Mouse (Mus musculus): ENCODE measurements around the gene Nt5dc2. TPM values are rescaled to one million over a fixed set of nuclear protein-coding genes. Genes with fewer than 3 reads are reported as not detected.

The Nt5dc2 gene
- polyA plus RNA-seq, 1 experiment from 2014 or later = 558 TPM

GRCm38 (mm10) chr14:31137281-31137595 is 6.4 kb downstream of the Nt5dc2 start:
- WGBS = 92% methylated on average over 10 of the region's 10 CpGs
- peaks cover 100% of the 10 kb centered on the region for H3K36me3 ChIP-seq (replicated peaks)
- no peaks in the 10 kb centered on the region; the same call in 1 of the 2 replicates for H3K9me3 ChIP-seq
- DNase-seq (ENCODE audit: extremely low spot score, low spot score) = no peak
- no peak overlapping the region for H3K27ac ChIP-seq
- H3K27me3 ChIP-seq (ENCODE audit: poor library complexity, severe bottlenecking) = no peaks in the 10 kb centered on the region
- H3K4me3 ChIP-seq = no peak overlapping the region
- peaks cover 23% of the 10 kb centered on the region for H3K4me1 ChIP-seq

- WGBS = 87% methylated on average over 11 of the region's 11 CpGs
- H3K9me3 ChIP-seq = no peaks in the 10 kb centered on the region; the same call in 1 of the 2 replicates
- H3K27ac ChIP-seq = no peak overlapping the region
- DNase-seq (ENCODE audit: extremely low spot score, low spot score) = no peak
- H3K27me3 ChIP-seq (ENCODE audit: poor library complexity, severe bottlenecking) = no peaks in the 10 kb centered on the region
- peaks cover 100% of the 10 kb centered on the region for H3K36me3 ChIP-seq (replicated peaks)
- no peak overlapping the region for H3K4me3 ChIP-seq
- peaks cover 17% of the 10 kb centered on the region for H3K4me1 ChIP-seq
These were observed 6.9 kb downstream of the Nt5dc2 start for GRCm38 (mm10) chr14:31137791-31138190.

DNA sequence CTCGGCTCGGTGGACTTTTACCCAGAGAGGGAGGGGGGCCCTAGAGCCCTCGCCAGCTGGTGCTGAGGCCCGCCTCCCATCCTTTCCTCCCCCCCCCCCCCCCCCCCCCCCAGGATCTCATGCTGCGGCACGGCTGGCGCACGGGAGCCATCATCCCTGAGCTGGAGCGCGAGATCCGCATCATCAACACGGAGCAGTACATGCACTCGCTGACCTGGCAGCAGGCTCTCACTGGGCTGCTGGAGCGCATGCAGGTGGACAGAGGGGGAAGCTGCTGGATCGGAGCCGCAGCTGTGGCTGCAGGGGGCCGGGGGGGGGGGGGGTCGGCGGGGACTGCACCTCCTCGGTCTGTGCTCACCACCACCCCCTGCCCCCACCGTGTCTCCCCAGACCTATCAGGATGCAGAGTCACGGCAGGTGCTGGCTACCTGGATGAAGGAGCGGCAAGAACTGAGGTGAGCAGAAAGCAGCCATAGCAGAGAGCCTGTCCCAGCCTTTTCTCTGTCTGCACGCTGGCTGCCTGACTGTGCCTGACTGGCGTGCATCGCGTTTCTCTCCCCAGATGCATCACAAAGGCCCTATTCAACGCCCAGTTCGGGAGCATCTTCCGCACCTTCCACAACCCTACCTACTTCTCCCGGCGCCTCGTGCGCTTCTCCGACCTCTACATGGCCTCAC is 7.5 kb downstream of the Nt5dc2 start:
- DNase-seq (ENCODE audit: extremely low spot score, low spot score) = no peak
- Histone ChIP-seq H3K4me3 (no peak overlapping the region), H3K9me3 (no peaks in the 10 kb centered on the region; the same call in 1 of the 2 replicates), H3K36me3 (replicated peaks) (peaks cover 100% of the 10 kb centered on the region), H3K27ac (no peak overlapping the region), H3K27me3 (ENCODE audit: poor library complexity, severe bottlenecking) (no peaks in the 10 kb centered on the region), H3K4me1 (peaks cover 12% of the 10 kb centered on the region)
- 86% methylated on average over 25 of the region's 35 CpGs for WGBS

DNA sequence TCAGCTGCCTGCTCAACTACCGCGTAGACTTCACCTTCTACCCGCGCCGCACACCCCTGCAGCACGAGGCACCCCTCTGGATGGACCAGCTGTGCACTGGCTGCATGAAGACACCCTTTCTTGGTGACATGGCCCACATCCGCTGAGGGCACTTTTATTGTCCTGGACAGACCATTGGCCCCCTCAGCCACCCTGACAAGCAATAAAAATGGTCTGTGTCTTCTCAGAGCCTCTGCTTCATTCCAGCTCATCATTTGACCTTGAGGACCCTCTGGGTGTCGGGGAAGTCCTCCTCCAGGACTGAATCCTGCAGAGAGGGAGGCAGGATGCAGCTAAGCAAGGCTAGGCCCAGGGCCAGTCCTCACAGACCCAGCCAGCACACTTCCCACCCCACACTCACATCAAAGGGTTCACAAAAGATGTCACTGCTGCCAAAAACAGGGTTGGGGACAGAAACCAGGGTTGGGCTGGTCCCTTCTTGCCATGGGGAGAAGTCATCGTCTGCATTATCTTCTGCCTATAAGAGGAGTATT is 8.1 kb downstream of the Nt5dc2 start:
- DNase-seq (ENCODE audit: extremely low spot score, low spot score) = no peak
- 96% methylated on average over 9 of the region's 9 CpGs for WGBS
- H3K9me3 ChIP-seq = no peaks in the 10 kb centered on the region; the same call in 1 of the 2 replicates
- no peaks in the 10 kb centered on the region for H3K27me3 ChIP-seq (ENCODE audit: poor library complexity, severe bottlenecking)
- no peak overlapping the region for H3K27ac ChIP-seq
- peaks cover 6% of the 10 kb centered on the region for H3K4me1 ChIP-seq
- peaks cover 97% of the 10 kb centered on the region for H3K36me3 ChIP-seq (replicated peaks)
- H3K4me3 ChIP-seq = no peak overlapping the region

DNA sequence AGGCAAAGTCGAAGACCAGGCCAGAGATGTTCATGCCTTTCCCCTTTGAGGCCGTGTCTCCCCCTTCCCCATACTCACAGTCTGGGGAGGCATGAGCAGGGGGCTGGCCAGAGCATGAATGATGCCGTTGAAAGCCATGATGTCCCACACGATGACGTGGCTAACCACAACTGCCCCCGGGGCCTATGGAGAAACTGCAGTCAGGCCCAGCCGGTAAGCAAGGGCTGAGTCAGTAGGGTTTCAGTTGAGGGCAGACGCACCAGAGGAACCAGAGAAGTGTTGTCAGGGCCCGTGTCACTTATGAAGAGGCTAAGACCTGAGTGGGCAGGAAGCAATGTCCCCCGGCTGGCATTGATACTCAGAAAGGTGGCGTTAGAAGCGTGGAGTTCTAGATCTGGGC is 8.8 kb downstream of the Nt5dc2 start:
- no peak for DNase-seq (ENCODE audit: extremely low spot score, low spot score)
- no peak overlapping the region for H3K4me3 ChIP-seq
- H3K9me3 ChIP-seq = no peaks in the 10 kb centered on the region; the same call in 1 of the 2 replicates
- H3K36me3 ChIP-seq (replicated peaks) = peaks cover 90% of the 10 kb centered on the region
- H3K4me1 ChIP-seq = 0 out of 2 replicates have a peak, but pooled peaks cover 3% of the 10 kb centered on the region
- H3K27me3 ChIP-seq (ENCODE audit: poor library complexity, severe bottlenecking) = no peaks in the 10 kb centered on the region
- 91% methylated on average over 12 of the region's 12 CpGs for WGBS
- no peak overlapping the region for H3K27ac ChIP-seq

DNA sequence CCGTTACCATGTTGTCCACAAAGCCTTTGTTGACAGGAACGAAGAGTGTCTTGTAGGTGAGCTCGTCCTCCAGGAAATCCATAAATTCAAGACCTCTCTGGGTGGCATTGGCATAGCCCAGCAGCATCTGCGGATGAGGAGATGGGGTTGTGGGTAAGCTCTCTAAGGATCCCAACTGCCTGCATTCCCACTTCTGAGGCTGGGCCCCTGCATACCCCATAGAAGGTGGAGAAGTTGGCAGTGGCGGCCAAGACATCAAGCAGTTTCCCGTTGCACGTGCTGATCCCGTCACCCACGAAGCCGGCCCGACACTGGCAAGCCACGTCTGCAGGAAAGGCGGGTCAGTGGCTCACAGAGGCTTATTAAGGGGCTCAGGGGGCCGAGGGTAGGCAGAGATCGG is 9.3 kb downstream of the Nt5dc2 start:
- DNase-seq (ENCODE audit: extremely low spot score, low spot score) = no peak
- H3K27ac ChIP-seq = no peak overlapping the region
- H3K4me3 ChIP-seq = no peak overlapping the region
- H3K4me1 ChIP-seq = 0 out of 2 replicates have a peak, but pooled peaks cover 3% of the 10 kb centered on the region
- H3K36me3 ChIP-seq (replicated peaks) = peaks cover 85% of the 10 kb centered on the region
- 95% methylated on average over 15 of the region's 15 CpGs for WGBS
- H3K27me3 ChIP-seq (ENCODE audit: poor library complexity, severe bottlenecking) = no peaks in the 10 kb centered on the region
- no peaks in the 10 kb centered on the region; the same call in 1 of the 2 replicates for H3K9me3 ChIP-seq

GRCm38 (mm10) chr14:31141011-31141410 is 10.2 kb downstream of the Nt5dc2 start:
- WGBS = 95% methylated on average over 14 of the region's 14 CpGs
- H3K4me1 ChIP-seq = no peaks in the 10 kb centered on the region
- DNase-seq (ENCODE audit: extremely low spot score, low spot score) = no peak
- no peak overlapping the region for H3K4me3 ChIP-seq
- H3K27me3 ChIP-seq (ENCODE audit: poor library complexity, severe bottlenecking) = no peaks in the 10 kb centered on the region
- H3K27ac ChIP-seq = no peak overlapping the region
- peaks cover 77% of the 10 kb centered on the region for H3K36me3 ChIP-seq (replicated peaks)
- no peaks in the 10 kb centered on the region; the same call in 1 of the 2 replicates for H3K9me3 ChIP-seq

GRCm38 (mm10) chr14:31145694-31146093 is 14.8 kb downstream of the Nt5dc2 start:
- WGBS = 94% methylated on average over 11 of the region's 11 CpGs
- peaks cover 30% of the 10 kb centered on the region for H3K36me3 ChIP-seq (replicated peaks)
- H3K4me3 ChIP-seq = no peak overlapping the region
- no peak for DNase-seq (ENCODE audit: extremely low spot score, low spot score)
- no peak overlapping the region for H3K27ac ChIP-seq
- no peaks in the 10 kb centered on the region; the same call in 1 of the 2 replicates for H3K9me3 ChIP-seq
- H3K4me1 ChIP-seq = 0 out of 2 replicates have a peak, but pooled peaks cover 6% of the 10 kb centered on the region
- H3K27me3 ChIP-seq (ENCODE audit: poor library complexity, severe bottlenecking) = no peaks in the 10 kb centered on the region

DNA sequence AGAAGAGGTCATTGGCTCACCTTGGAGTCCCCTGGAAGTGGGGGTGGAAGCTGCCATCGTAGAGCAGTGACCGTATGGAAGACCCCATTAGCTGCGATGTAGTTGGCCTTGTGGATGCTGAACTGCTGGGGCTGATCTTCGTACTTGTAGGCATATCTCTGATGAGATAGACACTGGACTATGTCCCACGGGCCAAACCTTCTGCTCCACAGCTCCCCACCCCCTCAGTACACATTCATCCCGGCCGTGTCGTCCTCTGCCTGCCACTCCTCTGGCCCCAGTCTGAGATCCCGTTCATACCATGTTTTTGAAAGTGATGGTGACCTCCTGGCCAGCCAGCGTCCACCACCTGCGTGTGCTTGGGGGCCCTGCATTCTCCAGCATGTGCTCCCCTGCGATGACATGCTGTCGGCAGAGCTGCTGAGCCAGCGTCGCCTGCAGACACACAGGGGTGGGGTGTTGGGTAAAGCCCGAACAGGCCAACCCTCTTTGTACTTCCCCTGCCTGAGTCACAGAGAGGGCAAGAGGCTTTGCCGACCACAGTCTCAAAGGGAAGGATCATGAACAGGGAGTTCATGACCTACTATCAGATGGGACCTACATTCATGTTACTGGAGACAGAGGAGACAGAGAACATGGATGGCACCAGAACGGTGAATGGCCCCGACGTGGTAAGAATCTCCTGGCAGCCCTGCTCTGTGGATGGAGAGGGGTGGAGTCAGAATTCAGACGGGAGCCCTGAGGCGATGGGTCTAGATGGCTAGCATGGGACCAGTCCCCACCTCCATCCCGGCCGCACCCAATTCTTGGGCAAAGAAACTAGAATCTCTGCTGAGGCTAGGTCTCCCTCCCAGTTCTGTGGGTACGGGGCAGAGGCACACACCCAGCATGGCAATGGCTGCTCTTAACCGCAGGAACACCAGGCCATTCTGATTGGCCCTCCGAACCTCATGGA is 29.6 kb downstream of the Nt5dc2 start:
- H3K4me3 ChIP-seq = no peak overlapping the region
- H3K36me3 ChIP-seq (replicated peaks) = no peaks in the 10 kb centered on the region
- WGBS = 87% methylated on average over 27 of the region's 27 CpGs
- no peak overlapping the region for H3K27ac ChIP-seq
- no peak for DNase-seq (ENCODE audit: extremely low spot score, low spot score)
- H3K27me3 ChIP-seq (ENCODE audit: poor library complexity, severe bottlenecking) = no peaks in the 10 kb centered on the region
- H3K4me1 ChIP-seq = peaks cover 4% of the 10 kb centered on the region
- H3K9me3 ChIP-seq = no peaks in the 10 kb centered on the region

DNA sequence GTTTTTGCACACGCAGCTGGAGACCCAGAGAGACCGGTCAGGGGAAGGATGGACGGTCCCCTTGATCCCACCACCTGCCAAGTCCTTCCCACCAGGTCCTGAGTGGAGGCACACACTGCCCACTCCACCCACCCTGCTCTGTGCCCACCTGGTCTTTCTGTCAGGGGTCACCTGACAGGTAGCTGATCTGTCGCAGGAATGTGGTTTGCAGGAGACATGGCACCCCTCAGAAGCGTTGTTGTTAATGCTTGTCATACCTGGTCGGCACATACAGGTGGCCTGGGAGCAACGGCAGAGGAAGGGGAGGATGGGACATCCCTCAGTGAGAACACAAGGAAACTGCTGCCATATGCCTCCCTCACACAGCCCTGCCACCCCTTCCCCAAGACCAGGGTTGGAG is 30.3 kb downstream of the Nt5dc2 start:
- Histone ChIP-seq H3K27me3 (ENCODE audit: poor library complexity, severe bottlenecking) (no peaks in the 10 kb centered on the region), H3K4me3 (no peak overlapping the region), H3K4me1 (peaks cover 12% of the 10 kb centered on the region), H3K27ac (no peak overlapping the region), H3K36me3 (replicated peaks) (no peaks in the 10 kb centered on the region), H3K9me3 (no peaks in the 10 kb centered on the region)
- no peak for DNase-seq (ENCODE audit: extremely low spot score, low spot score)
- WGBS = 94% methylated on average over 7 of the region's 7 CpGs

DNA sequence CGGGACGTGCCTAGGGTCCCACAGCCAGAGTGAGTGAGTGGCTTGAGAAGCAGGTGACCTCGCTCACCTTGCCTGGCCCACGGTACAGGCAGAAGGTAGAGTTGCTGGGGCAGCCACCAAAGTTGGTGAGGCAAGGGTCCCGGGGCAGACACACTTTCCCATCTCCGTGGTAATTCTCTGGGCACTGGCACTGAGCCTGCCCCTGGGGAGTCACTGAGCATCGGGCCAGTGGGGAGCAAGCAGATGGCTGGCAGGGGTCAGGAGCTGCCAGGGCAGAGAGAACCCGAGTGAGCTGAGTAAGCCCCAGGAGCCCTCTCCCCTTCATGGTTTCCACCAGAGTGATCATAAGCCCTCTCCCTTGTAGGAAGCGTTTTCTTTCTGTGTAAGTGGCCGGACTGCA is 30.8 kb downstream of the Nt5dc2 start:
- WGBS = 77% methylated on average over 10 of the region's 10 CpGs
- no peak for DNase-seq (ENCODE audit: extremely low spot score, low spot score)
- H3K27me3 ChIP-seq (ENCODE audit: poor library complexity, severe bottlenecking) = no peaks in the 10 kb centered on the region
- H3K9me3 ChIP-seq = no peaks in the 10 kb centered on the region
- peaks cover 16% of the 10 kb centered on the region for H3K4me1 ChIP-seq
- H3K4me3 ChIP-seq = no peak overlapping the region
- no peaks in the 10 kb centered on the region for H3K36me3 ChIP-seq (replicated peaks)
- no peak overlapping the region for H3K27ac ChIP-seq

- Histone ChIP-seq H3K27me3 (ENCODE audit: poor library complexity, severe bottlenecking) (no peaks in the 10 kb centered on the region), H3K27ac (no peak overlapping the region), H3K4me3 (no peak overlapping the region), H3K36me3 (replicated peaks) (no peaks in the 10 kb centered on the region), H3K9me3 (no peaks in the 10 kb centered on the region), H3K4me1 (peaks cover 31% of the 10 kb centered on the region)
- 88% methylated on average over 8 of the region's 8 CpGs for WGBS
- no peak for DNase-seq (ENCODE audit: extremely low spot score, low spot score)
These were observed 33.2 kb downstream of the Nt5dc2 start for GRCm38 (mm10) chr14:31164067-31164466.

DNA sequence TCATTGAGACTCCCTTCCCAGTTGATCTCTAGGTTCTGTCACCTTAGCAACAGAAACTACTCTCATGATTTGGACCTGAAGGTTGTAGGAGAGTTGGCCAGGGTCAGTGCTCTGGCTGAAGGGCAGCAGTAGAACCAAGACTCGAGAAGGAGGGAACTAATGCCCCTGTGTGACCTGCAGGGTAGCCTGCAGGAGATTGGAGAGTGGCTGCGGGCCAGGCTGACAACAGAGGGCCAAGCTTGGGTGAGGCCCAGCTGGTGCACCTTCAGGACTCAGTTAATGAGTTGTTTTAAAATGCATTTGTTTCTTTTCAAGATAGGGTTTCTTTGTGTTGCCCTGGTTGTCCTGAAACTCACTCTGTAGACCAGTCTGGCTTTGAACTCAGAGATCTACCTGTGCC is 34.2 kb downstream of the Nt5dc2 start:
- no peak overlapping the region for H3K4me3 ChIP-seq
- DNase-seq (ENCODE audit: extremely low spot score, low spot score) = no peak
- peaks cover 31% of the 10 kb centered on the region for H3K4me1 ChIP-seq
- no peak overlapping the region for H3K27ac ChIP-seq
- H3K9me3 ChIP-seq = no peaks in the 10 kb centered on the region
- WGBS = 86% methylated on average over 2 of the region's 2 CpGs
- H3K36me3 ChIP-seq (replicated peaks) = peaks cover 3% of the 10 kb centered on the region
- no peaks in the 10 kb centered on the region for H3K27me3 ChIP-seq (ENCODE audit: poor library complexity, severe bottlenecking)
